Mouse (Mus musculus) kidney, adult 2 months (tissue): Measurements from ENCODE around the gene Emg1. TPM values are rescaled to one million over a fixed set of nuclear protein-coding genes. Genes with fewer than 3 reads are reported as not detected.
"Not testable (repeated sequence)": the region's sequence is repeated elsewhere in the genome, so short reads cannot be mapped to it uniquely, and the experiment has no call there.

Source experiments
- DNase-seq: peaks from one replicate; pipeline ENCODE4 v3.0.0; 2021
- H3K27ac ChIP-seq: fragments of 200-500 bp; 2 replicates; pipeline ENCODE4 v1.5.1; 2012; ENCODE audit warnings: low read depth, low read length, control low read depth, inconsistent platforms; ENCODE audit not compliant: insufficient read depth
- H3K27me3 ChIP-seq: fragments of 200-500 bp; replicated peaks from 2 replicates; pipeline ENCODE4 v1.6.1; 2012; ENCODE audit warnings: mild to moderate bottlenecking, moderate library complexity, low read length, inconsistent platforms; ENCODE audit not compliant: control insufficient read depth, insufficient read depth
- H3K36me3 ChIP-seq: fragments of 200-500 bp; 2 replicates; pipeline ENCODE4 v1.6.1; 2012; ENCODE audit warnings: mild to moderate bottlenecking, moderate library complexity, low read length, inconsistent platforms; ENCODE audit not compliant: control insufficient read depth, insufficient read depth
- H3K4me1 ChIP-seq: fragments of 200-500 bp; 2 replicates; pipeline ENCODE4 v1.6.1; 2011; ENCODE audit warnings: low read length; ENCODE audit not compliant: control insufficient read depth, insufficient read depth
- H3K4me3 ChIP-seq: fragments of 200-500 bp; 2 replicates; pipeline ENCODE4 v1.5.1; 2011; ENCODE audit warnings: mild to moderate bottlenecking, low read depth, low read length, control low read depth; ENCODE audit not compliant: insufficient read depth
- CTCF ChIP-seq: fragments of 200-500 bp; conservative IDR thresholded peaks from 2 replicates; pipeline ENCODE4 v1.5.1; 2011; ENCODE audit warnings: low read depth, mild to moderate bottlenecking, control low read depth, low read length, moderate library complexity, mixed read lengths; ENCODE audit not compliant: insufficient read depth, insufficient read length
- POLR2A ChIP-seq: fragments of 200-500 bp; IDR thresholded peaks from one replicate; pipeline ENCODE4 v1.6.1; 2011; ENCODE audit warnings: low read depth, low read length, control low read depth
- WGBS: fragments of 180-500 bp; shearing (Covaris S2); methylation state at CpG from one replicate; pipeline ENCODE4 v1.1.7; 2018; 5-methylcytosine and 5-hydroxymethylcytosine counted together
- polyA plus RNA-seq: library from polyadenylated mRNA; depleted of rRNA; stranded (reverse); fragments of >200 nt; gene quantifications from 2 replicates; pipeline ENCODE4 v1.2.3, GENCODE M21; 2012

Emg1 gene
- polyA plus RNA-seq, 1 experiment: 67.4 TPM

DNA sequence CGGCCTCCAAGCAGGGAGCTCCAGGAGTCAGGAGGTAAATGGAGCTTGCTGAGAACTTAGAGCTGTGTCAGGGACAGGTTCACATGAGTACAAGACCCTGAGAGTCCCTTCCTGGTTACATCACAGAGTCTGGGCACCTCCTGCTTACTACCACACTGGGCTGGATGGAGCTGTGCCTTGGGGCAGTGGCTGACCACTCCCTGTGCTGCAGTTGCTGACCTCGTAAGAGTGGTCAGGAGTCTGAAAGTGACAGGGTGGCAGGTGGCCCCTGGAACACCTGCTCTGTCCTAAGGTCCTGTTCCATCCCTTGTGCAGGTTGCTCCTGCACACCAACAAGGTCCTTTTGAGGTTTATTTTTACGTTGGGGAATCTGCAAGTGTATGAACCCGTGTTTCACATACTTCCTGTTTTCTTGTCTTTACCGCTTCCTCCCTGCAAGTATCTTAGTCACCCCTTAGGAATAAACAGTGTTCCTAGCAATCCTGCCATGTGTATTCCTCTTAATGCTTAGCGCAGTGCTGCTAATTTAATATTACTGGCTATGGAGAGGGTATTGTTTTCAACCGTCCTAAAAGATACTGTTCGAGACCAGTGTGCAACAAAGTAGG, 23.7 kb downstream of the Emg1 start:
- TF ChIP-seq CTCF (no peak), POLR2A (no peak)
- H3K27me3 ChIP-seq: no peaks in the 10 kb centered on the region
- H3K27ac ChIP-seq: no peak overlapping the region
- WGBS: 65% methylated on average over 8 of the region's 8 CpGs
- DNase-seq: no peak
- peaks cover 21% of the 10 kb centered on the region for H3K4me1 ChIP-seq
- no peaks in the 10 kb centered on the region for H3K36me3 ChIP-seq
- H3K4me3 ChIP-seq: no peak overlapping the region

- WGBS: 95% methylated on average over 1 of the region's 1 CpGs
- peaks cover 25% of the 10 kb centered on the region for H3K4me1 ChIP-seq
- H3K4me3 ChIP-seq, H3K36me3 ChIP-seq, H3K27me3 ChIP-seq, H3K27ac ChIP-seq, DNase-seq: not testable (repeated sequence)
Observed at GRCm38 (mm10) chr6:124686644-124687043, 25.3 kb downstream of the Emg1 start.

- Histone ChIP-seq H3K27me3 (no peaks in the 10 kb centered on the region), H3K36me3 (no peaks in the 10 kb centered on the region), H3K4me1 (peaks cover 25% of the 10 kb centered on the region), H3K27ac (no peak overlapping the region), H3K4me3 (no peak overlapping the region)
- no peak for TF ChIP-seq POLR2A
- no peak for TF ChIP-seq CTCF
- no peak for DNase-seq
- 93% methylated on average over 12 of the region's 12 CpGs for WGBS
Observed at GRCm38 (mm10) chr6:124685606-124686386, 26.2 kb downstream of the Emg1 start.

- no peak overlapping the region for H3K4me3 ChIP-seq
- peak overlapping the region; percentile 69 for H3K27ac ChIP-seq
- TF ChIP-seq CTCF (no peak), POLR2A (no peak)
- H3K36me3 ChIP-seq: no peaks in the 10 kb centered on the region
- peaks cover 23% of the 10 kb centered on the region for H3K4me1 ChIP-seq
- DNase-seq: peak; percentile 89
- H3K27me3 ChIP-seq: no peaks in the 10 kb centered on the region
- 53% methylated on average over 14 of the region's 14 CpGs for WGBS
Observed at GRCm38 (mm10) chr6:124683591-124684417, 28.2 kb downstream of the Emg1 start.

- peak; percentile 60 for DNase-seq
- H3K36me3 ChIP-seq, H3K4me3 ChIP-seq, H3K27ac ChIP-seq, H3K27me3 ChIP-seq: not testable (repeated sequence)
- peaks cover 23% of the 10 kb centered on the region for H3K4me1 ChIP-seq
- 39% methylated on average over 6 of the region's 6 CpGs for WGBS
Observed at GRCm38 (mm10) chr6:124682291-124682690, 29.7 kb downstream of the Emg1 start.

DNA sequence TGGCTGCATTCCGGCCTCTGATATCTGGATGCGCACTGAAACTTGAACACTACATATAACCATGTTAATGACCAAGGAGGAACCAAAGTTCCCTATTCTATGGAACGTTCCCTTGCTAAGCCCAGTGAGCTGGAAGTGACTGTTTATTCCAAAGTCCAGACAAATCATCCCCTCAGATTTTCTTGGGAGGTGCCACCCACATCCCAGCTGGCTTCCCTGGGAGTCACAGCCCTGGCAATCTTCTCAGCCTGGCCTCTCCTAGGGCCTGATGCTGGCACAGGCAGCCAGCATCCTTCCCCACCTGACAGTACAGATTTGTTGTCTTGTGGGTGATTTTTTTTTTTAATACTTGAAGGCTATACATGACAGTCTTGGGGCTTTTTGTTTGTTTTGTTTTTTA, 32.5 kb downstream of the Emg1 start:
- TF ChIP-seq CTCF (no peak), POLR2A (no peak)
- no peaks in the 10 kb centered on the region for H3K36me3 ChIP-seq
- H3K27ac ChIP-seq: no peak overlapping the region
- no peak overlapping the region for H3K4me3 ChIP-seq
- H3K27me3 ChIP-seq: no peaks in the 10 kb centered on the region
- 62% methylated on average over 3 of the region's 3 CpGs for WGBS
- peaks cover 23% of the 10 kb centered on the region for H3K4me1 ChIP-seq
- DNase-seq: peak; percentile 45

DNA sequence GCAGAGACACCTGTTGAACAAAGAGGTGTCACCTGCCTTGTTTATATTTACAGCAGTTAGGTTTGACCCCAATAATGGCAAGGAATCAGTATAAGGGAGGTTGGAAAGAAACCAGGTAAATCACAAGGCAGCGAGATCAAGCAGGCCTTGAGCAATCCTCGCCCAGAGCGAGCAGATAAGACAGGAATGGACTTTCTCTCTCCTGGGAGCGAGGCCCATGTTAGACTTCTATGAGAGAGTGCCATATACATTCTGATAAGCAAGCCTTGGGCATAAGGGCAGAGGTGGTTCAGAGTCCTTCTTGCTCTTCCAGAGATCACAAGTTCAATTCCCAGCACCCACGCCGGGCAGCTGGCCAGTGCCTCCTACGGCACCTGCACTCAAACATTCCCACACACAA, 33.2 kb downstream of the Emg1 start:
- no peak overlapping the region for H3K27ac ChIP-seq
- H3K27me3 ChIP-seq: no peaks in the 10 kb centered on the region
- no peak for TF ChIP-seq POLR2A
- H3K4me3 ChIP-seq: no peak overlapping the region
- peaks cover 19% of the 10 kb centered on the region for H3K4me1 ChIP-seq
- DNase-seq: peak; percentile 28
- WGBS: 83% methylated on average over 7 of the region's 7 CpGs
- no peaks in the 10 kb centered on the region for H3K36me3 ChIP-seq
